Mouse (Mus musculus): ENCODE measurements around the gene Map4k2. TPM values are rescaled to one million over a fixed set of nuclear protein-coding genes. Genes with fewer than 3 reads are reported as not detected.

The Map4k2 gene
- polyA plus RNA-seq, 1 experiment from 2014 or later: 12.5 TPM

- H3K4me3 ChIP-seq: no peak overlapping the region
- WGBS: 82% methylated on average over 22 of the region's 22 CpGs
- ATAC-seq (ENCODE audit: extremely low read depth, insufficient number of reproducible peaks, low FRiP score, low TSS enrichment): no peak
- peaks cover 28% of the 10 kb centered on the region for H3K36me3 ChIP-seq
- H3K4me2 ChIP-seq: peak overlapping the region; percentile 98; the same call in 1 of the 2 replicates
- H3K27ac ChIP-seq (replicated peaks): peak overlapping the region; percentile 63; the same call in 1 of the 2 replicates
- H3K9ac ChIP-seq: no peak overlapping the region
- H3K4me1 ChIP-seq: peaks cover 41% of the 10 kb centered on the region
- no peaks in the 10 kb centered on the region for H3K9me3 ChIP-seq
- peaks cover 24% of the 10 kb centered on the region for H3K27me3 ChIP-seq (replicated peaks)
These were observed 56.8 kb downstream of the Map4k2 start for GRCm38 (mm10) chr19:6397582-6398249.

- WGBS: 1% methylated on average over 39 of the region's 39 CpGs
- peak overlapping the region; percentile 84 for H3K9ac ChIP-seq
- no peaks in the 10 kb centered on the region for H3K9me3 ChIP-seq
- peaks cover 32% of the 10 kb centered on the region for H3K27me3 ChIP-seq (replicated peaks)
- peak overlapping the region; percentile 63 for H3K27ac ChIP-seq (replicated peaks)
- no peak for ATAC-seq (ENCODE audit: extremely low read depth, insufficient number of reproducible peaks, low FRiP score, low TSS enrichment)
- peaks cover 41% of the 10 kb centered on the region for H3K4me1 ChIP-seq
- H3K4me2 ChIP-seq: peak overlapping the region; percentile 98
- H3K36me3 ChIP-seq: peaks cover 18% of the 10 kb centered on the region
- peak overlapping the region; percentile 68 for H3K4me3 ChIP-seq
These were observed 57.7 kb downstream of the Map4k2 start for GRCm38 (mm10) chr19:6398447-6399284.

DNA sequence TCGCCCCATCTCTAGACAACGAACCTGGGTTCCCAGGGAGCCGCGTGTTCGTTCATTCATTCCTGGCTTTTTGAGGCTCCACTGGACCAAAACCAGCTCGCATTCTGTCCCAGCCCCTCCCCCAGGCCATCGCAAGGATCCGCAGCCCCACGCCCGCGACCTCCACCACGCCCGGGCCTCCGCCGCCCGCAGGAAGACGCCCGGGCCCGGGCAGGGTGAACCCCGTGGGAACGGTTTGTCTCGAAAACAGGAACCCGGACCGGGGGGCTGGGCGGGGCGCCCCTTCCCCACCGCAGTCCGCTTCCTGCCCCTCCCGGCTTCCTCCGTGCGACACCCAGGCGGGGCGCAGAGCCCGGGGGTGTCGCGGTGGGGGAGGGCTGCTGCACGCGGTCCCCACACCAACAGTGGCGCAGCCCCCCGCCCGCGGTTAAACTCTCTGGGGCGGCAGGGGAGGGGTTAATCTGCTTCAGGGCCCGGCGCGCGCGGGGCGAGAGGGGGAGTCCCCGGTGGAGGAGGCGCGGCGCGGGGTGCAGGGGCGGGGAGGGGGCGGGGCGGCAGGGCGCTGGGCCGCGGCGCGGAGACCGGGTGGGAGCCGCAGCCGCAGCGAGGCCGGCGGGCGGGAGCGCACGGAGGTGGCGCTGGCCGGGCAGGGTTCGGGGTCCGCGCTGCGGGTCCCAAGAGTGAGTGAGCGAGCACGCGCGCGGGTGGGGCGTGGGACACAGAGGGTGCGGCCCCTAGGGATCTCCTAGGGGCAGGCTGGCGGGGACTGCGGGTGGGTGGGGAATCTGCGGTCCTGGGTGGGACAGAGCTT, 58.6 kb downstream of the Map4k2 start, which contains the start of gene Rasgrp2:
Gene Rasgrp2 (plus strand): TSS at position 56 of the 811 bp plus-strand sequence.
- H3K27ac ChIP-seq (replicated peaks): peak within 1 kb of the TSS; percentile 63
- H3K4me2 ChIP-seq: peak within 1 kb of the TSS; percentile 98
- peaks cover 41% of the 10 kb centered on the region for H3K4me1 ChIP-seq
- ATAC-seq (ENCODE audit: extremely low read depth, insufficient number of reproducible peaks, low FRiP score, low TSS enrichment): peak; percentile 5; the same call in 1 of the 2 replicates
- H3K4me3 ChIP-seq: peak within 1 kb of the TSS; percentile 68
- no peaks in the 10 kb centered on the region for H3K9me3 ChIP-seq
- peak within 1 kb of the TSS; percentile 84 for H3K9ac ChIP-seq
- peaks cover 39% of the 10 kb centered on the region for H3K27me3 ChIP-seq (replicated peaks)
- H3K36me3 ChIP-seq: peaks cover 12% of the 10 kb centered on the region
- WGBS: under 1% methylated on average over 67 of the region's 87 CpGs

DNA sequence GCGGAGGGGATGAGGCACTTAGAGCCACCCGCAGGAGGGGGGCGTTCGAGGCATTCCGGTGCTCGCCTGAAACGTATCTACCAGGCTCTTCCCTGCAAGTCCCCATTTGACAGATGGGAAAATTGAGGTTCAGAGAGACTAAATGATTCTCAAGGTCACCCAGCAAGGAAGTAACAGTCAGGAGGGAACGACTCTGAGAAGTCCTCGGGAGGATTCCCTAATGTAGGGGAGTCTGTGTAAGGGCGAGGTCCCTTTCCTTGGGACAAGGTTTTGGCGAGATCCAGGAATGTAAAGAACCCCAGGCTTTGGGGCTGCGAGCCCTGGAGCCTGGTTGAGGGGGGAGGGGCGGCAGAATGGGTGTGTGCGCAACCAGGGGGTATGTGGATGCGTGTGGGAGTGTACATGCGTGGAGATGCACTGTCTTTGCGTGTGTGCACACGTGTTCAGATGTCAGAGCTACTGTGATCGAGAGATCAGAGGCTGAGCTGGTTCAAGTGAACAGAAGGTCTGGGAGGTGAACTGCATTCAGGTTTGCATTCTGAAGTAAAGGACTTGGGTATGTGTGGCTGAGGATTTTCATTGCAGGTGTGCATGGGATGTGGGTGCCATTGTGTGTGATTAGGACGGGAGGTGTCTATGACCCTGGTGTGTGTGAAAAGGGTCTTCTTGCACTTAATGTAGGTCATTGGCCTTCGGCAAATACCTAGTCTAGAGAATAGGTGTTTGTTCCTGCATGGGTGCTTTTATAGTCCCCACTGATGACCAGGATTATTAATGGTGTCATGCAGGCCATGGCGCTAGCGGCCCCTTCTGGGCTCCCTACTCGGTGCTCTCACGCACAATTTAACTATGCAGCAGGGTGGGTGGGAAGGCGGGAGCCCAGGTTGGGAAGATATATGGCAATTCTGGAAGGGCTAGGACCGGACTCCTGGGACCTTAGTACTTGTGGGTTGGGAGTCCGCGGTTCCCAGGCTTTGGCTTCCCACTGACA, 59.5 kb downstream of the Map4k2 start:
- ATAC-seq (ENCODE audit: extremely low read depth, insufficient number of reproducible peaks, low FRiP score, low TSS enrichment): no peak
- peaks cover 41% of the 10 kb centered on the region for H3K27me3 ChIP-seq (replicated peaks)
- 2% methylated on average over 28 of the region's 29 CpGs for WGBS
- H3K4me1 ChIP-seq: peaks cover 41% of the 10 kb centered on the region
- peak overlapping the region; percentile 63 for H3K27ac ChIP-seq (replicated peaks)
- no peaks in the 10 kb centered on the region for H3K9me3 ChIP-seq
- peak overlapping the region; percentile 98 for H3K4me2 ChIP-seq
- peaks cover 7% of the 10 kb centered on the region for H3K36me3 ChIP-seq
- peak overlapping the region; percentile 68 for H3K4me3 ChIP-seq
- peak overlapping the region; percentile 84 for H3K9ac ChIP-seq

DNA sequence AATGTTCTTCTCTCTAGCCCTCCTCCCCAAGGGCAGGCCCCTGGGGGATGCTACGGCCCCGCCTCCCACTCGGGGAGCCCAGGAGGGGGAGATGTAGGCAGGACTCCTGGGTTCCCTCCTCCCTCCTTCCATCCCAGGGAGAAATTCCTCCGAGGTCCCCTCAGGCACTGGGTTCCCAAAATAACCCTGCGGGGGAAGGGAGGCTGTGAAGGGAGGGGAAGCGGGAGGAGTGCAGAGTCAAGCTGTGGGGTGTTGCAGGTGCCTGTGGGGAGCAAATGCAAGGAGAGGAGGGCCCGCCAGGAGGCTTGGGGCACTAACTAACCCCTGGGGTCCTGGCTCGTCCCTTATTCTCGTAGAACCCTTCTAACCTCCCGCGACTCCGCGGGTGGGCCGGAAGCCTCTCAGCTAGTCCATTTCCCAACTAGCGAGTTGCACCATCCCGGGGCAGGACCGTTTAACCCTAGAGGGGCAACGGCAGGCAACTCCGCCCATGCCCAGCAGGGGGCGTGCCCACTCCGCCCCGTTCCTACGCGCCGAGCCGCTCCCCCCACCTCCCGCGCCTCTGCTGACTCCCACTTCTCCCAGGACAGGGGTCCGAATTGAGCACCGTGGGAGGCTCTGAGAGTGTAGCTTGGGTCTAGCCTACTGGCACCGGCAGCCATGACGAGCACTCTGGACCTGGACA, 60.3 kb downstream of the Map4k2 start:
- ATAC-seq (ENCODE audit: extremely low read depth, insufficient number of reproducible peaks, low FRiP score, low TSS enrichment): peak; percentile 26; the same call in 1 of the 2 replicates
- H3K27me3 ChIP-seq (replicated peaks): peaks cover 41% of the 10 kb centered on the region
- H3K4me2 ChIP-seq: peak overlapping the region; percentile 98
- H3K4me3 ChIP-seq: peak overlapping the region; percentile 68
- peak overlapping the region; percentile 77 for H3K9ac ChIP-seq
- peaks cover 3% of the 10 kb centered on the region for H3K36me3 ChIP-seq
- WGBS: under 1% methylated on average over 32 of the region's 32 CpGs
- no peaks in the 10 kb centered on the region for H3K9me3 ChIP-seq
- peak overlapping the region; percentile 28; the same call in 1 of the 2 replicates for H3K27ac ChIP-seq (replicated peaks)
- peaks cover 41% of the 10 kb centered on the region for H3K4me1 ChIP-seq

GRCm38 (mm10) chr19:6401951-6402350, 61.0 kb downstream of the Map4k2 start:
- Histone ChIP-seq H3K4me1 (peaks cover 41% of the 10 kb centered on the region), H3K27me3 (replicated peaks) (peaks cover 41% of the 10 kb centered on the region), H3K9me3 (no peaks in the 10 kb centered on the region), H3K36me3 (no peaks in the 10 kb centered on the region), H3K4me3 (peak overlapping the region; percentile 68), H3K9ac (peak overlapping the region; percentile 77), H3K4me2 (peak overlapping the region; percentile 98), H3K27ac (replicated peaks) (no peak overlapping the region)
- 11% methylated on average over 9 of the region's 9 CpGs for WGBS
- no peak for ATAC-seq (ENCODE audit: extremely low read depth, insufficient number of reproducible peaks, low FRiP score, low TSS enrichment)

DNA sequence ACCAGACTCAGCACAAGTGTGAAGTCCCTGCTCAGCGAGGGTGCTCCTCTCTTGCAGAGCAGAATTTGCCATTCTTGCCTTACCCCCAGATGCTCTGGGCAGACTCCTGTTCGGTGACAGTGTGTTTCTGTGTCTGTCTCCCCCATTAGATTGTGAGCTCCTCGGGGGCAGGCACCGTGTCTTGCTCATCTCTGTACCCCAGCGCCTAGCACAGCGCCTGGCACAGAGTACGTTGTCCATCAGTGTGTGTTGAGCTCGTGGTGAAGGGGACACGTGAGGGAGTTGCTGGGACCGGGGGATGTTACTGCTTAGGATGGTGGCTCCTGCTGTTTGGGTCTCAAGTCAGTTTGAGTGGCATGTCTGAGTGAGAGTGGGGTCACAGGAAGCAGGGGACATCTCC, 62.9 kb downstream of the Map4k2 start:
- peaks cover 37% of the 10 kb centered on the region for H3K27me3 ChIP-seq (replicated peaks)
- 78% methylated on average over 10 of the region's 10 CpGs for WGBS

More for the DNA sequence above, 62.9 kb downstream of the Map4k2 start:
- H3K9ac ChIP-seq: no peak overlapping the region
- H3K36me3 ChIP-seq: no peaks in the 10 kb centered on the region
- ATAC-seq (ENCODE audit: extremely low read depth, insufficient number of reproducible peaks, low FRiP score, low TSS enrichment): no peak
- H3K4me3 ChIP-seq: no peak overlapping the region
- no peak overlapping the region for H3K4me2 ChIP-seq
- no peaks in the 10 kb centered on the region for H3K9me3 ChIP-seq
- H3K27ac ChIP-seq (replicated peaks): no peak overlapping the region
- peaks cover 32% of the 10 kb centered on the region for H3K4me1 ChIP-seq

Small RNA genes lying within 50 kb of the gene (microRNA-seq; reads per million reads assigned to microRNA genes)
- not detected for gene Mir6989

Other genes with a start within 250 kb of the Map4k2 start
- gene AC131692.1, start 246.7 kb upstream of the Map4k2 start, polyA plus RNA-seq (2015; fragmentation: Nextera tagmentation; extraction: Ambion mirVana): 0.20 and 0.28 TPM in 2 replicates
- gene Naaladl1, start 235.4 kb upstream of the Map4k2 start, polyA plus RNA-seq (2015; fragmentation: Nextera tagmentation; extraction: Ambion mirVana): 0.09 and 0.24 TPM in 2 replicates
- 30.8 and 33.0 TPM in 2 replicates for gene Sac3d1, start 222.5 kb upstream of the Map4k2 start, polyA plus RNA-seq (2015; fragmentation: Nextera tagmentation; extraction: Ambion mirVana)
- 21.0 and 23.9 TPM in 2 replicates for gene Snx15, start 212.8 kb upstream of the Map4k2 start, polyA plus RNA-seq (2015; fragmentation: Nextera tagmentation; extraction: Ambion mirVana)
- gene Batf2, start 200.2 kb upstream of the Map4k2 start, polyA plus RNA-seq (2015; fragmentation: Nextera tagmentation; extraction: Ambion mirVana): not detected in 2 replicates
- 83.0 and 85.6 TPM in 2 replicates for gene Arl2, start 199.6 kb upstream of the Map4k2 start, polyA plus RNA-seq (2015; fragmentation: Nextera tagmentation; extraction: Ambion mirVana)
- gene Majin, start 156.7 kb upstream of the Map4k2 start, polyA plus RNA-seq (2015; fragmentation: Nextera tagmentation; extraction: Ambion mirVana): not detected in 2 replicates
- gene Gpha2, start 114.8 kb upstream of the Map4k2 start, polyA plus RNA-seq (2015; fragmentation: Nextera tagmentation; extraction: Ambion mirVana): 0.34 TPM in 1 of 2 replicates, not detected in the other
- gene Ppp2r5b, start 105.3 kb upstream of the Map4k2 start, polyA plus RNA-seq (2015; fragmentation: Nextera tagmentation; extraction: Ambion mirVana): 20.7 and 21.2 TPM in 2 replicates
- 6.5 and 7.1 TPM in 2 replicates for gene Atg2a, start 99.5 kb upstream of the Map4k2 start, polyA plus RNA-seq (2015; fragmentation: Nextera tagmentation; extraction: Ambion mirVana)
- gene Ehd1, start 64.4 kb upstream of the Map4k2 start, polyA plus RNA-seq (2015; fragmentation: Nextera tagmentation; extraction: Ambion mirVana): 70.0 and 72.4 TPM in 2 replicates
- gene Cdc42bpg, start 34.7 kb upstream of the Map4k2 start, polyA plus RNA-seq (2015; fragmentation: Nextera tagmentation; extraction: Ambion mirVana): 0.45 and 0.60 TPM in 2 replicates
- 46.9 and 48.1 TPM in 2 replicates for gene Men1, start 6.2 kb upstream of the Map4k2 start, polyA plus RNA-seq (2015; fragmentation: Nextera tagmentation; extraction: Ambion mirVana)
- 89.2 and 89.7 TPM in 2 replicates for gene Sf1, start 22.6 kb downstream of the Map4k2 start, polyA plus RNA-seq (2015; fragmentation: Nextera tagmentation; extraction: Ambion mirVana)
- 203 and 219 TPM in 2 replicates for gene Pygm, start 43.3 kb downstream of the Map4k2 start, polyA plus RNA-seq (2015; fragmentation: Nextera tagmentation; extraction: Ambion mirVana)
- gene Rasgrp2, start 58.2 kb downstream of the Map4k2 start, polyA plus RNA-seq (2015; fragmentation: Nextera tagmentation; extraction: Ambion mirVana): 38.4 and 53.6 TPM in 2 replicates
- gene Nrxn2, start 77.6 kb downstream of the Map4k2 start, polyA plus RNA-seq (2015; fragmentation: Nextera tagmentation; extraction: Ambion mirVana): 0.52 and 0.70 TPM in 2 replicates
- not detected in 2 replicates for gene Slc22a12, start 201.9 kb downstream of the Map4k2 start, polyA plus RNA-seq (2015; fragmentation: Nextera tagmentation; extraction: Ambion mirVana)